Mouse (Mus musculus): Measurements from ENCODE around the gene Kcnb1.

The Kcnb1 gene

GRCm38 (mm10) chr2:167190076-167190399, at the start of gene Kcnb1:
TSS of gene Kcnb1 (minus strand) at chr2:167190155.
- peak; percentile 48 for DNase-seq (ENCODE audit: low spot score)

- DNase-seq (ENCODE audit: low spot score), result no peak
Observed at GRCm38 (mm10) chr2:167239262-167239661, 49.3 kb upstream of the Kcnb1 start.

GRCm38 (mm10) chr2:167237224-167237623, 47.3 kb upstream of the Kcnb1 start:
- no peak for DNase-seq (ENCODE audit: low spot score)

DNA sequence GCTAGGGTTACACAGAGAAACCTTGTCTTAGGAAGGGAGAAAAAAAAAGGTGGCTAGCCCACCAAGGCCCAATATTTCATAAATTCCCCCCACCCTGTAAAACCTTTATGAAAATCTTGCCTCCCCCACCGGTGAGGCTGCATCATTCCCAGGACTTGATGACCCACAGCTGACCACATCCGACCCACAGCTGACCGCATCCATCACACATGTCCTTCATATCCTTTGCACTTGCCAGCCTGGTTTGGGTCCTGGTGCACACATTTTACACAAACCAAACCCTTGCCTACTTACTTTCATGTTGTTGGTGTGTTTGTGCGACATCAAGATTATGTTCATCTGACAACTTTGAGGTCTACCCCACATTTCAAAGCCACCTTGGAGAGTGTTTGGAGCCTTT, 46.2 kb upstream of the Kcnb1 start:
- DNase-seq (ENCODE audit: low spot score), result no peak

GRCm38 (mm10) chr2:167235338-167236018, 45.5 kb upstream of the Kcnb1 start:
- no peak for DNase-seq (ENCODE audit: low spot score)

GRCm38 (mm10) chr2:167233771-167234170, 43.8 kb upstream of the Kcnb1 start:
- DNase-seq (ENCODE audit: low spot score), result no peak

DNA sequence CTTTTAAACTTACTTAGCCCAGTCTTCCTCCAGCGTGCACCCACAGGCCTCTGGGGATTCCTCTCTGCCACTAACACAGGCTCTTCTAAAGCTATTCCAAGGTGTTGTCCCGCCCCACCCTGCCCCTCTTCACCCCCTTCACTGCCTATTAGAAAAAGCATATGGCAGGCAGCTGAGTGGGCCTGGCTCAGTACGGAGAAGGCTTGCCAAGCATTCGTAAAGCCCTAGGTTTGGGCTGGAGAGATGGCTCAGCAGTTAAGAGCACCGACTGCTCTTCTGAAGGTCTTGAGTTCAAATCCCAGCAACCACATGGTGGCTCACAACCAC, 43.0 kb upstream of the Kcnb1 start:
- no peak for DNase-seq (ENCODE audit: low spot score)

GRCm38 (mm10) chr2:167232132-167233008, 42.4 kb upstream of the Kcnb1 start:
- DNase-seq (ENCODE audit: low spot score), result no peak

DNA sequence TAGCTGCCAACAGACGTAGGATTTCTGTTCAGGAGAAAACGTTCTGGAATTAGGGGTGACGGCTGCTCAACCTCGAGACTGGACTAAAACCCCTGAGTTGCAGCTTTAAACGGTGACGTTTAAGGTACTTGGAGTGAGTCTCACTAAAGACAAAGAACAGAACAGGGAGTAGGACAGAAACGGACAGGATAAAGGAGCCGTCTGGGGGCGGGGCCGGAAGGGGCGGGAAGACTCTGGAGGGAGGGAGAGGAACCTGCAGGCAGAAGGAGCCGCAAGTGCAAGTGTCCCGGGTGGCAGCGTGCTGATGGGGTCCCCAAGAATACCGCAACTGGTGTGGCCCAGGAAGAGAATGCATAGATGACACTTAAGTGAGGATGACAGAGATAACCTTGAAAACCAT, 40.6 kb upstream of the Kcnb1 start:
- no peak for DNase-seq (ENCODE audit: low spot score)

DNA sequence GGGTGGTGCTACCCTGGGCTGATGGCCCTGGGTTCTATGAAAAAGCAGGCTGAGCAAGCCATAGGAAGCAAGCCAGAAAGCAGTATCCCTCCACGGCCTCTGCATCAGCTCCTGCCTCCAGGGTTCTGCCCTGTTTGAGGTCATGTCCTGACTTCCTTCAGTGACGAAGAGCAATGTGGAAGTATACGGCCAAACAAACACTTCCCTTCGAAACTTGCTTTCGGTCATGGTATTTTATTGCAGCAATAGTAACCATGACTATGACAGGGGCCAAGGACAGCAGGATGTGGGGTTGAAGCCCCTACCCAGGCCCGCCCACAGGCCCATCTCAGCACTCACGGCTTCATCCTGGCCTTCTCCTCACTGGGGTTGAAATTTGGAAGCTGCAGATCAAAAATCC, 35.0 kb upstream of the Kcnb1 start:
- DNase-seq (ENCODE audit: low spot score), result no peak

DNA sequence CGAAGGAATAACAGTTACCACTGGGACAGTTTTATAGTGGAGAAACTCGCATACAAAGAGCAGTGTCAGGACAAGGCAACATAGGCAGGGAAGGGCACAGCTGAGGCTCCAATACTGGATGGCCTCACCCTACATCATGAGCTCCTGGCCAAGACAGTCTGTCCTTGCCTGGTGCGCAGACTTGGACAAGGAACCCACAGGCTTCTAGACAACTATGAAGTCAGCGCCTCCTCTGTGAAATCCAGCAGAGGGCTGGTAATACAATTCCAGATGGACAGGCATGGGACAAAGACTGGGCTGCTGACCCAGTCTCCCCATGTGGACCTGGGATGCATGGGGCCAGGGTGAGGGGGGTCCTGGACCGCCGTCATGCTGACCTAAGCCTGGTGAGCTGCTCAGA, 34.2 kb upstream of the Kcnb1 start:
- DNase-seq (ENCODE audit: low spot score), result no peak

DNA sequence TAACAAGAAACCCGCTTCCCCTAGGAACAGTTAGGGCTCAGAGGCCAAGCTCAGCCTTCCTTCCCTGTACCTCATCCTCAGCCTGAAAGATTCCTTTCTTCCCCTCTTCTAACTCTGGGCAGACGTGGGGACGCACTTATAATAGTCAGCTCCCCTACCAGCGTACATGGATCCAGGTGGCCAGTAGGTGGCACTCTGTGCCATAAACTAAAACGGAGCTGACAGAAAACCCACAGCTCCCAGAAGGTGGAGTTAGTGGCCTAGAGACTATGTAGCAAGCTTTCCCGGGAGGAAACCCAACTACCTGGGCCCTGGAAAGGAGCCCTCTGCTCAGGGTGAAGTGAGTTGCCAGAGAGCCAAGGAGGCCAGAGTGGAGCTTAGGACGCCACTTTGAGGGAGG, 32.2 kb upstream of the Kcnb1 start:
- no peak for DNase-seq (ENCODE audit: low spot score)

DNA sequence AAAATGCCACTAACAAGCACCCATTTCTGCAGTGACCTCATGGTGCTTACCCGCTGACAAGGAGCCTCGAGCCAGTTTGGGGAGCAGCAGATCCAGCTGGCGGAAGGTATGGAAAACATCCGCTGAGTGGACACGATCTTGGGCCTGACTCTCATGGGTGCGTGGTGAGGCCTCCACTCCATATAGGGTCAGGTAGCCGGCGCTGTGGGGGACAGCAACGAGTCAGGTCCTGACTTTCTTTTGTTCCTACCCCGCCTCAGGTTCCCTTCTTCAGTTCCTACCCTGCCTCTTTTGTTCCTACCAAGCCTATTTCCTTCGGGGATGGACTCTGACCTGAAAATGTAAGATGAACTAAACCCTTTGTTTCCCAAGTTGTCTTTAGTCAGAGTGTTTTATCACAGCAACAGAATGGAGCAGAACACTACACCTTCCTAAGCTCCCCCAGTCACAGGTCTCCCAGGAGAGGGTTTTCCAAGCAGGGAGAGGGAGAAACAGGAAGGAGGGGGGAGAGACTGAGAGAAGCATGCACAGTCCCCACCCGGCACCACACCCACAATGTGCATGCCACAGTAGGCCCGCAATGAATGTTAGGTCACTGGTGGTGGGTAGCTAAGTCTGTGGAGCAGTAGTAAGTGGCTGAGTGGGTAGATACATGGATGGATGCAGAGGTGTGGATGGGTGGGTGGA, 31.3 kb upstream of the Kcnb1 start:
- DNase-seq (ENCODE audit: low spot score), result no peak

GRCm38 (mm10) chr2:167220736-167221135, 30.8 kb upstream of the Kcnb1 start:
- DNase-seq (ENCODE audit: low spot score), result no peak

GRCm38 (mm10) chr2:167219154-167219775, 29.3 kb upstream of the Kcnb1 start:
- peak; percentile 45 for DNase-seq (ENCODE audit: low spot score)

DNA sequence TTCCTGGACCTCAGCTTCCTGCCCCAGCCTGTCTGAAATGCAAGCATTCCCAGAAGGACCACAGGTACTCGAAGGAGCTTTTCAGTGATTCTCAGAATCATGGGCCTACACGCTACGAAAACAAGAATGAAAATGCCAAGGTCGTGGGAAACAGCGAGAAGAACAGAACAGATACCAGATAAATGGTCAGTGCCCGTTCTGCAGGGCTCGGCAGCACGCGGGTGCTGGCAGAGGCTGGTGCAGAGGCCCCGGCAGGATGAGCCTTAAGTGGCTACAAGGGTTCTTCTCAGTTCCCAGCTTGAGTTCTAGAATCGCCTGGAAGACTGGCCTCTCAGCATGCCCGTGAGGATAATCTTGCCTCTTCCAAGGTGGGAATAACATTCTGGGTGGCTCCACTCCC, 23.7 kb upstream of the Kcnb1 start:
- no peak for DNase-seq (ENCODE audit: low spot score)

GRCm38 (mm10) chr2:167213076-167213475, 23.1 kb upstream of the Kcnb1 start:
- no peak for DNase-seq (ENCODE audit: low spot score)

GRCm38 (mm10) chr2:167212551-167212950, 22.6 kb upstream of the Kcnb1 start:
- DNase-seq (ENCODE audit: low spot score), result no peak

DNA sequence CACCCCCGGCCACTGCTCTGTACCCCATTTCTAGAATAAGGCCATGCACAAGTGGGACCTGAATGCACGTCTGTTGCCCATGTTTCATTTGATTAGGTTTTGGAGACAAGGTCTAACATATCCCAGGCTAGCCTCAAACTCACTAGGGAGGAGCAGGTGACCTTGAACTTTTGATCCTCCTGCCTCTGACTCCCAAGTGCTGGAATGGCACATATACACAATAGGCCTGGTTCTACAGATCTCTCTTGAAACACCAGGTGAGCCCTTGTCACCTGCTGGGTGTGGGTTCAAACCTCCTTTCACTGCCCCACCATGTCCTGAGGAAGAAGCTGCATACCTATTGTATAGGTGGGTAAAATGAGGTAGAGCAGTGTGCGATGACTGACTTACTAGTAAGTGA, 22.1 kb upstream of the Kcnb1 start:
- DNase-seq (ENCODE audit: low spot score), result no peak

GRCm38 (mm10) chr2:167209900-167210299, 19.9 kb upstream of the Kcnb1 start:
- no peak for DNase-seq (ENCODE audit: low spot score)

GRCm38 (mm10) chr2:167208984-167209383, 19.0 kb upstream of the Kcnb1 start:
- no peak for DNase-seq (ENCODE audit: low spot score)

- no peak for DNase-seq (ENCODE audit: low spot score)
Observed at GRCm38 (mm10) chr2:167205918-167206629, 16.1 kb upstream of the Kcnb1 start.
